Comparison of ENCODE assay signal across 17 mouse cellular contexts in genomic region chr15:95735746-95736145, GRCm38 (mm10). TPM values are rescaled to one million over a fixed set of nuclear protein-coding genes. Genes with fewer than 3 reads are reported as not detected.
A peak's percentile ranks its signal among the peaks of the same experiment; 100 is the strongest.
DNase-seq lines count a peak whose midpoint lies in the region.
"Had no signal": no experiment of that assay in that cellular context is flagged by ENCODE, and none has a peak within 500 bp of the region (broad histone marks: within the 10 kb centered on the region; RNA-seq: fewer than 3 reads in every experiment).

No protein-coding gene starts in this region.

- H3K36me3 ChIP-seq in hindbrain, embryonic 10.5 days, result no peaks in the 10 kb centered on the region
- H3K36me3 ChIP-seq: embryonic facial prominence, embryonic 10.5 days; embryonic facial prominence, embryonic 12.5 days; forebrain, embryonic 12.5 days had no signal

- no peaks in the 10 kb centered on the region for H3K9me3 ChIP-seq in hindbrain, embryonic 10.5 days
- H3K9me3 ChIP-seq: embryonic facial prominence, embryonic 10.5 days; embryonic facial prominence, embryonic 12.5 days; forebrain, embryonic 12.5 days had no signal

- H3K27ac ChIP-seq in hindbrain, embryonic 10.5 days, result no peak overlapping the region
- H3K27ac ChIP-seq: embryonic facial prominence, embryonic 10.5 days; embryonic facial prominence, embryonic 12.5 days; forebrain, embryonic 12.5 days had no signal

- peak; percentile 46 for DNase-seq in thymus, postnatal 0 days (ENCODE audit: low spot score)
- peak; percentile 48 for DNase-seq in thymus, postnatal 25 days
- peak; percentile 58 for DNase-seq in thymus, postnatal 4 days
- DNase-seq in hindbrain, embryonic 10.5 days (ENCODE audit: low spot score), result no peak
- DNase-seq in c-Kit-positive CD71-positive TER-119-positive erythroid progenitor cells, embryonic 14.5 days (ENCODE audit: low spot score), result no peak
- no peak for DNase-seq in right cerebral cortex, adult 18-20 months
- DNase-seq: adrenal gland, adult 2 months; adrenal gland, postnatal 10 days; adrenal gland, postnatal 25 days; cerebellum, adult 11-12 months; cerebellum, adult 2 months; cerebellum, adult 9-10 months; cerebellum, postnatal 10 days; cerebellum, postnatal 25 days had no signal

- 57% methylated on average over 1 of the region's 1 CpGs for WGBS in hindbrain, embryonic 10.5 days

- no peak overlapping the region for H3K4me3 ChIP-seq in hindbrain, embryonic 10.5 days
- H3K4me3 ChIP-seq: embryonic facial prominence, embryonic 10.5 days; embryonic facial prominence, embryonic 12.5 days; forebrain, embryonic 12.5 days had no signal

- H3K27me3 ChIP-seq in hindbrain, embryonic 10.5 days (ENCODE audit: insufficient read depth, poor library complexity, severe bottlenecking), result no peaks in the 10 kb centered on the region
- H3K27me3 ChIP-seq: embryonic facial prominence, embryonic 12.5 days; forebrain, embryonic 12.5 days had no signal

- H3K4me1 ChIP-seq in hindbrain, embryonic 10.5 days (replicated peaks), result 0 out of 2 replicates have a peak, but pooled peaks cover 3% of the 10 kb centered on the region
- H3K4me1 ChIP-seq: embryonic facial prominence, embryonic 10.5 days; embryonic facial prominence, embryonic 12.5 days; forebrain, embryonic 12.5 days had no signal

RNA-seq across cellular contexts. Expression of gene Ano6, which starts 54.9 kb away (rescaled TPM):
- 97.9 and 104 TPM in 2 replicates for polyA plus RNA-seq in thymus, postnatal 0 days (2015; fragmentation: Nextera tagmentation; extraction: Ambion mirVana)
- polyA plus RNA-seq in hindbrain, embryonic 10.5 days (2016; fragmentation: Nextera tagmentation; extraction: Ambion mirVana), result 31.1 and 31.5 TPM in 2 replicates

Comparison
In these comparisons a context has a peak if more than half of its experiments do, and no peak if none do; other contexts are left out.
1. DNase-seq: peak in thymus, postnatal 0 days (single experiment), thymus, postnatal 25 days (single experiment) and thymus, postnatal 4 days (single experiment); none in hindbrain, embryonic 10.5 days (single experiment), c-Kit-positive CD71-positive TER-119-positive erythroid progenitor cells, embryonic 14.5 days (single experiment) and right cerebral cortex, adult 18-20 months (single experiment).